Mouse (Mus musculus): ENCODE data around the gene Nfe2l3.
A peak's percentile ranks its signal among the peaks of the same experiment; 100 is the strongest.

The Nfe2l3 gene

DNA sequence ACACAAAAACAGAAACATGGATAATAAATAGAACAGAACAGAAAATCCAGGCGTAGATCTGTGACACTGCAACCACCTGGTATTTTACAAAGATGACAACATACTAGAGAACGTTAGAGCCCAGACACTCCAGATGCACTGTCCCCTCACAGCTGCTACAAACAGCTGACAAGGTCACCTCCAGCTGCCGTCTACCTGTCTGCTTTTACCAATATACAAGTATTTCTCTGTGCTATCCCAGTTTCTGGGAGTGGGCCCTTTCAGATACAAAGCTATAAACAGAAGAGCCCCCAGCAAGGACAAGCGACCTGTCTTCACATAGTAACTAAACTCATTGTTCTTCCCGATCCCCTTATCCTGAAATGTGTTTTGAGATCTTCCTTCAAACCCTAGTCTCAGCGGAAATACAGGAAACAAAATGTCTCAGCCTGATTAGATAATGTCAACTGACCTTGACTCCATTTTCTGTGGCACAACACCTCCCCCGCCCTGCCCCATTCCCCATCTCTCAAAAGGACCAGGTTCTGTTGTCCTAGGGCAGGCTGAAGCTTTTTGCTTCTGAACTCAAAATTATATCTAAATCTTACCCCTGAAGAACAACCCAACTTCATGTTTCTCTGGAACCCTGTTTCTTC is 53.7 kb downstream of the Nfe2l3 start:
- DNase-seq (ENCODE audit: low spot score), result no peak

DNA sequence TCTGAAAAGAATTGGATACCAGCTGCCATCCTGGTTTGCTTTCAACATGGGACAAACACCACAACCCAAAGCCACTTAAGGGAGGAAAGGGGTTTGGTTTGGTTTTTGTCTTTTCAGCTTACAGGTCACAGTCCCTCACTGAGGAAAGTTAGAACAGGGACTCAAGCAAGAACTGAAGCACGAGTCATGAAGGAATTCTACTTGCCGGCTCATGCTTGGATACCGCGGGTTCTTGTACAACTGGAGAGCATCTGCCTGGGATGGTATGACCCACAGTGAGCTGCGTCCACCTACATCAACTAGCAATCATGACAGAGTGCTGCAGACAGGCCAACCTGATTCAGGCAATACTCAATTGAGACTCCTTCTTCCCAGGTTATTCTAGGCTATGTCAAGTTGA is 54.3 kb downstream of the Nfe2l3 start:
- no peak for DNase-seq (ENCODE audit: low spot score)

DNA sequence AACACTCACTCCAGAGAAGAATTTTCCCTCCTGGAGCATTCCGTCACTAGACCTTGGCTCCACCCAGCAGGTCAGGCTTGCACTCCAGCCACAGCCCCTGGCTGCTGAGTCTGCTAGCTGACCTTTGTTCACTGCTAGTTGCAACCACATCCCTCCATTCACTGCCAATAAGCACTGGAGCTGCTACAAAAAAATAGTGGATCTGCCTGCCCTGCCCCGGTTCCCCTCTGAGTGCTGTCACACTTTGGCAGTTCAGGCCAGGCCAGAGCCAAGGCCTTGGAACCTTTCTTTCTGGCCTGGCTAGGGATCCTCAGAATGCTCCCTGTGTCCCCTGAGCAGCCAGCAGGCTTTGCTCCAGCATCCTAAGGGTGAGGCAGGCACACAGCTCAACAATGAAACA is 57.3 kb downstream of the Nfe2l3 start:
- peak; percentile 2 for DNase-seq (ENCODE audit: low spot score)

DNA sequence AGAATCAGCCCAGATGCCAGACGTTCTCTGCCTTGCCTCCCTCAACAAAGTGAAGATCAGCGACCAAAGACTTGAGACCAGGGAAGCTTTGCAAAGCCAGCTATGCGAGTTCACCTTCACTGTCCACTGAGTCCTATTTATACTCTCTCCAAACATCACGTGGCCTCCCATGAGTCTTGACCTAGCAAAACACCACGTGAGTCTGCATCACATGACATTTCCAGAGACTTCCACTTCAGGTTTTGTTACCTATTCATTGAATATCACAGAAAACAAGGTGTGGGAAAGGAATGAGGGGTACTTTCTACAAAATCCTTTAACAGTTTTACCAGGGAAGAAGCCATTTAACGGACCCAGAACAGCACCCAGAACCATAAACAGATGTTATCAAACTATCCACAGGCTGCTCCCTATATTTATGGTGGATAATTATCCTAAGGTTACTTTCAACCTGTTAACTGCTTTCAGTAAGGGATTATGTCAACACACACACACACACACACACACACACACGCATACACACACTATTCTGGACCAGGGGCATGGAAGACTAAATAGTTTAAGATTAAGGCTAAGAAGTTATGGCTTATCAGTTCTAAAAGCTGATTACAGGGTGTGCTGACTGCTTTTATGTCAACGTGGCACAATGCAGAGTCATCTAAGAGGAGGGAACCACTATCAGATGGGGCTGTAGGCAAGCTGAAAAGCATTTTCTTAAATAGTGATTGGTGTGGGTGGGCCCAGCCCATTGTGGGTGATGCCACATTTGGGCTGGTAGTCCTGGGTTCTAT is 65.0 kb downstream of the Nfe2l3 start:
- no peak for DNase-seq (ENCODE audit: low spot score)

GRCm38 (mm10) chr6:51505671-51506070 is 73.2 kb downstream of the Nfe2l3 start:
- DNase-seq (ENCODE audit: low spot score), result no peak

GRCm38 (mm10) chr6:51507556-51507955 is 75.1 kb downstream of the Nfe2l3 start:
- DNase-seq (ENCODE audit: low spot score), result no peak
